Comparison of ENCODE assay signal across 24 mouse cellular contexts in genomic region chr2:6398826-6399225, GRCm38 (mm10).
"Had no signal": no experiment of that assay in that cellular context is flagged by ENCODE, and none has a peak within 500 bp of the region (broad histone marks: within the 10 kb centered on the region; RNA-seq: fewer than 3 reads in every experiment).

No protein-coding gene starts in this region.

- H3K9ac ChIP-seq: forebrain, postnatal 0 days; heart, embryonic 12.5 days; hindbrain, embryonic 13.5 days; hindbrain, embryonic 15.5 days; intestine, embryonic 15.5 days; kidney, embryonic 15.5 days; limb, embryonic 13.5 days; limb, embryonic 15.5 days; liver, embryonic 13.5 days had no signal

- H3K27me3 ChIP-seq: heart, embryonic 12.5 days; hindbrain, embryonic 13.5 days; hindbrain, embryonic 15.5 days; intestine, embryonic 15.5 days; kidney, embryonic 15.5 days; limb, embryonic 13.5 days; limb, embryonic 15.5 days; liver, embryonic 13.5 days had no signal

- DNase-seq: forebrain, postnatal 0 days; gastrocnemius, postnatal 14 days; gastrocnemius, postnatal 36 days; heart, adult 18-20 months; heart, postnatal 10 days; kidney, adult 11 months; kidney, adult 2 months; kidney, adult 9 months; kidney, postnatal 10 days; kidney, postnatal 25 days; layer of hippocampus, adult 9-11 months; layer of hippocampus, postnatal 36 days; left cerebral cortex, postnatal 4 days; liver, embryonic 13.5 days had no signal

- H3K4me3 ChIP-seq: heart, embryonic 10.5 days; heart, embryonic 12.5 days; hindbrain, embryonic 13.5 days; hindbrain, embryonic 15.5 days; intestine, embryonic 15.5 days; kidney, embryonic 15.5 days; limb, embryonic 13.5 days; limb, embryonic 15.5 days; liver, embryonic 13.5 days had no signal

- ATAC-seq: forebrain, postnatal 0 days; hindbrain, postnatal 0 days; intestine, embryonic 15.5 days had no signal

- H3K27ac ChIP-seq: heart, embryonic 10.5 days; hindbrain, embryonic 13.5 days; hindbrain, embryonic 15.5 days; hindbrain, postnatal 0 days; intestine, embryonic 15.5 days; kidney, embryonic 15.5 days; limb, embryonic 13.5 days; limb, embryonic 15.5 days; liver, embryonic 13.5 days had no signal

- H3K4me2 ChIP-seq: heart, embryonic 12.5 days; hindbrain, embryonic 13.5 days; hindbrain, embryonic 15.5 days; intestine, embryonic 15.5 days; kidney, embryonic 15.5 days; limb, embryonic 13.5 days; limb, embryonic 15.5 days; liver, embryonic 11.5 days; liver, embryonic 13.5 days had no signal

- H3K9me3 ChIP-seq: heart, embryonic 10.5 days; heart, embryonic 12.5 days; hindbrain, embryonic 13.5 days; hindbrain, embryonic 15.5 days; intestine, embryonic 15.5 days; kidney, embryonic 15.5 days; limb, embryonic 13.5 days; limb, embryonic 15.5 days; liver, embryonic 13.5 days had no signal

- H3K36me3 ChIP-seq: heart, embryonic 12.5 days; hindbrain, embryonic 13.5 days; hindbrain, embryonic 15.5 days; intestine, embryonic 15.5 days; limb, embryonic 15.5 days; liver, embryonic 13.5 days had no signal
